Mouse (Mus musculus) left cerebral cortex, postnatal 14 days (tissue): ENCODE results near the gene Stx11. TPM values are rescaled to one million over a fixed set of nuclear protein-coding genes. Genes with fewer than 3 reads are reported as not detected.

Experiments used
- DNase-seq, 2 experiments: peaks; one replicate each; pipeline ENCODE4 v3.0.0; 2021 to 2022; ENCODE audit warnings: low spot score in 2 of 2, mixed read lengths in 1 of 2
- intact Hi-C: fragments of 180-260 bp; cut with DNase I; formaldehyde crosslinking; loops from one replicate; pipeline ENCODE4 v1.15.1; 2025
- long read RNA-seq, 2 experiments: library from polyadenylated mRNA; stranded (forward); transcript quantifications; one replicate each; pipeline ENCODE4 v2.0.0; 2021
- total RNA-seq, 2 experiments: library from RNA; stranded (reverse); gene quantifications; 2 replicates each; pipeline ENCODE4 v1.2.3; 2021

The Stx11 gene
- under 1 TPM; 0.21 to 0.35 TPM for total RNA-seq
- long read RNA-seq, experiment 1, partial matches to known transcripts = 0 of 1 reads
- long read RNA-seq, experiment 1, other reads (novel, unspliced or antisense) = 1 of 1 reads
- long read RNA-seq, experiment 2, partial matches to known transcripts = 0 of 1 reads
- long read RNA-seq, experiment 2, other reads (novel, unspliced or antisense) = 1 of 1 reads

GRCm38 (mm10) chr10:12964151-12965075 lies at the start of gene Stx11:
Gene Stx11 (minus strand): TSS chr10:12964298.
- intact Hi-C loops = no loop called here
- DNase-seq = no peak

GRCm38 (mm10) chr10:13008737-13009121 lies 44.6 kb upstream of the Stx11 start:
- intact Hi-C loops = no loop called here
- peak in 1 of 2 experiments; percentile 23 for DNase-seq

DNA sequence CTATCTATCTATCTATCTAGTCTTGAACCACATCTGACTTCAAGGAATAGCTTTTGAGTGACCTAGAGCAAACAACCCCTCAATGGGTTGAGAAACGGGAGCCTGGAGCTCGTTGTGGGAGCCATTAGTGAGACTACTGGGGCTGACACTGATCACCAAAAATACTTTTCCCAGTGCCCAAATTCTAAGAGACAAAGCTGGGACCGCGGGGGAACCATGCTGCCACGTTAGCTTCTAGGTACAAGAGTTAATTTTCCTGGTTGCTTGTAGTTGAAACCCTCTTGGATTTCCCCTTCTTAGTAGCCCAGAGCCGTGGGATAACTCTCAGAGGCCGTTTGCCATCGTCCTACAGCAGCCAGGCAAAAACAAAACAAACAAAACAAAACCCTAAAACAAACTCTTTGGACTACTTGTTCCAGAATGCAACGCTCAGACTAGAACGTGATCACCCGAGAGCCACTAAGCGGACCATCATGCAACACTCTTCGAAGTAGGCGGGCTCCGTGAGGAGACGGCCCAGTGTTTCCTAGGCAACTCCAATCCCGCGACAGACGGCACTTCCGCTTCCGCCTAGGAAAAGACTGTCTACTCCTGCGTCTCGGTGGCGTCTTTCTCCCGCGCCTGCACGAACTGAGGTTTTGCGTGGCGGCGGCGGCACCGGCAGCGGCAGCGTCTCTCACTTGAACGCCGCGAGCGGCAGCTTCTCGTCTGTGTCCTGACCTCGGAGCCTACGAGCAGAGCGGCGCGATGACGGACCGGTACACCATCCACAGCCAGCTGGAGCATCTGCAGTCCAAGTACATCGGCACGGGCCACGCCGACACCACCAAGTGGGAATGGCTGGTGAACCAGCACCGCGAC lies 44.0 kb upstream of the Stx11 start:
- intact Hi-C loops = no loop called here
- peak; percentile 98 for DNase-seq

DNA sequence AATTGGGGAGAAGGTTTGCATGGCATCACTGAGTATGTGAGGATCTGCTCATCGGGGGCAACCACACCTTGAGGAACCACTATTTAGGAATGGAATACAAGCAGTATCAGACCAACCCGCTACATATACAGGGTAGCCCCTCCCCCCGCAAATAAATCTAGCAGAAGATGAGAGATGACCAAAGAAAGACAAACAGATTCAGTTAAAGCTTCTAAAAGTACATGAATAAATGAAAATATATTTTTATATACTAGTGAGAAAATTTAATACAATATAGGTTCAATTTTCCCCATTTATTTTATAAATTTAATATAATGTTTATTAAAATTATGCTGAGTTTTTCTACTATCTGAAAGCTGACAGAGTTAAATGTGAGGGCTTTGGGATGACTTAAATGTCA lies 40.9 kb upstream of the Stx11 start, which contains the start of gene Sf3b5:
Sf3b5 (plus strand) TSS at position 301 of the 400 bp plus-strand sequence.
- intact Hi-C loops = no loop called here
- no peak for DNase-seq

- intact Hi-C loops = loop anchor here (5.0 to 10.0 kb wide), 2 partner anchors 75 to 312 kb away; no protein-coding TSS in a partner anchor
- peak; percentile 82 to 90 for DNase-seq
These were observed 32.8 kb upstream of the Stx11 start for GRCm38 (mm10) chr10:12996736-12997477.

- intact Hi-C loops = loop anchor here (10.0 kb wide), 1 partner anchor 309 kb away; no protein-coding TSS in a partner anchor
- DNase-seq = no peak
These were observed 29.4 kb upstream of the Stx11 start for GRCm38 (mm10) chr10:12993411-12994039.

DNA sequence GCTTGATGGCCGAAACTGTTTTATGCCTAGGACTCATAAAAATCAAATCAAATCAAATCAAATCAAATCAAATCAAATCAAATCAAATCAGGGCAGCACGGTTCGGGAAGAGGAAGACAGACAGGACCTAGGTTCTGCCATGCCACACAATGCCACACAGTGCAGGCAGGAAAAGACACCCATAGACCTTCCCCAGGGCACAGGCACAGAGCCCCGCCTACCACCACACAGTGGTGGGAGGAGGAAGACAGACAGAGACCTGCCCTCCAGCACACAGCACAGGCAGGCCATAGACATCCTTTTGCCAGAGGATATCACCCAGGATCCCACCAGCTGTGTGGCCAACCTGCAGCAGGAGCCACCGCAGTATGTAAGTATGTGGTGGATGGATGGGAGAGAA lies 27.9 kb upstream of the Stx11 start:
- DNase-seq = no peak
- intact Hi-C loops = loop anchor here (10.0 kb wide), 1 partner anchor 307 kb away; no protein-coding TSS in a partner anchor

DNA sequence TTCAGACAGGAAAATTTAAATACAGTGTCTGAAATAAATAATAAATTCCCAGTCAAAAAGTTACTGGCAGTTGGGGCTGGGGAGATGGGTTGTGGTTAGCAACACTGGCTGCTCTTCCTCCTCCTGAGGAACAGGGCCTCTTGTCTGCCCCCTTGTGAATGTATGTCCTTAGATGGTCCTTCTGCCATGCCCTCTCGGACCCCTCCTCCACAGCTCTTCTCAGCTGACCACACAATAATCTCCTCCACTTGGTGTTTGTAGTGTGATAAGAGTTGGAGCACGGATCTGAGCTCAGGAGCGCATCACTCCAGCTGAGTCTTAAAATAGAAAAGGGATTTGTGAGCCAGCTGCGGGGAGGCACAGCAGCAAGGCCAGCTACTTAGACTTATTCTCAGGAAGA lies 22.8 kb upstream of the Stx11 start:
- no peak for DNase-seq
- intact Hi-C loops = no loop called here

- intact Hi-C loops = no loop called here
- no peak for DNase-seq
These were observed 22.4 kb upstream of the Stx11 start for GRCm38 (mm10) chr10:12986485-12986884.

DNA sequence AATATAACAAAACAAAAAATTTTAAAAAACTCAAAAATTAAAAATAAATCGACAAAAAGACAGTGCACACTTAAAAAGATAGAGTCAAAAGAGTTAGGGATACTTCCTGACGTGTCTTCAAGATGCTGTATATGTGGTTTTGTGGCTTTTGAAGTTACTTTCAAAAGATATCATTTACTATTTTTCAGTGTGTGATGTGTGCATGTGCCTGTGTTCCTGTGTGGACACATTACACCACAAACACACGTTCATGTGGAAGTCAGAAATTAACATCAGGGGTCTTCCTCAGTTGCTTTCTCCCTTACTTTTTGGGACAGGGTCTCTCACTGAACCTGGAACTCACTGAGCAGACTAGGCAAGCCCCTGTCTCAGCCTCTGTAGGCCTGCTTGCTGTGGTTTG lies 20.9 kb upstream of the Stx11 start:
- DNase-seq = no peak
- intact Hi-C loops = no loop called here

DNA sequence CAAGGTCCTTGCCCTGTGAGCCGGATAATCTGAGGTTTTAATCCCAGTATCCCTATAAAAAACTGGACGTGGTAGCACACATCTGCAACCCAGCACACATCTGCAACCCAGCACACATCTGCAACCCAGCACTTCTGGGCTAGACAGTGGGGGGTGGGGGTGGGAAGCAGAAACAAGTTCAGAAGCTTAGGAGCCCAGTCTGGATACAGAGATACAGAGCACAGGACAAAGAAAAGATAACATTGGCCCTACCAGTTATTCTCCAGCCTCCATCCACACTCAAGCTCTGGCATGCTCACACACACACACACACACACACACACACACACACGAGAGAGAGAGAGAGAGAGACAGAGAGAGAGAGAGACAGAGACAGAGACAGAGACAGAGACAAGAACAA lies 19.4 kb upstream of the Stx11 start:
- no peak for DNase-seq
- intact Hi-C loops = no loop called here

- intact Hi-C loops = no loop called here
These were observed 17.0 kb upstream of the Stx11 start for GRCm38 (mm10) chr10:12981071-12981470.

GRCm38 (mm10) chr10:12977787-12978212 lies 13.7 kb upstream of the Stx11 start:
- DNase-seq = peak; percentile 14 to 46
- intact Hi-C loops = no loop called here

More at GRCm38 (mm10) chr10:12981071-12981470, 17.0 kb upstream of the Stx11 start:
- DNase-seq = no peak

GRCm38 (mm10) chr10:12976552-12976951 lies 12.5 kb upstream of the Stx11 start:
- intact Hi-C loops = no loop called here
- no peak for DNase-seq

- intact Hi-C loops = no loop called here
- DNase-seq = no peak
These were observed 11.9 kb upstream of the Stx11 start for GRCm38 (mm10) chr10:12975957-12976356.

GRCm38 (mm10) chr10:12975461-12975860 lies 11.4 kb upstream of the Stx11 start:
- DNase-seq = no peak
- intact Hi-C loops = no loop called here

DNA sequence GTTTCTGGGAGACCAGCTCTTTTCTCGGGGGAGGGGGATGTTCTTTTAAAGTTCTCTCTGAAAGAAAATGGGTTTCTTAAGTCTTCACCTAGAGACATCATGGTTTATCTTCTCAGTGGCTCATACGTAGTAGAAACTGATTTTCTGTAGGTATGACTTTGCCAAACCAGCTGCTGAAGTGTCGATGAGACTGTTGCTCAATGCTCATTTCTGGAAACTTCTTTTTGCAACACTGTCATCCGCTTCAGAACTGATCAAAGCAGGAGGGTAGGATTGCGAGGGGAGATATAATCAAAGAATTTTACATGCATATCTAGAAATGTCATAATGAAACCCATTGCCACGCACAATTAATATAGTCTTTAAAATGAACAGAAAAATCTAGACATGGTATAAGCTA lies 10.5 kb upstream of the Stx11 start:
- intact Hi-C loops = no loop called here
- DNase-seq = no peak

GRCm38 (mm10) chr10:12965669-12966180 lies 1.6 kb upstream of the Stx11 start:
- intact Hi-C loops = no loop called here
- no peak for DNase-seq
